Mouse (Mus musculus) spleen, postnatal 36 days (tissue): ENCODE results near the gene Slc25a16.

Source experiments
- DNase-seq, 2 experiments: peaks; one replicate each; pipeline ENCODE4 v3.0.0; 2022; ENCODE audit warnings: low spot score in 2 of 2, mixed read lengths in 1 of 2

Gene Slc25a16

DNA sequence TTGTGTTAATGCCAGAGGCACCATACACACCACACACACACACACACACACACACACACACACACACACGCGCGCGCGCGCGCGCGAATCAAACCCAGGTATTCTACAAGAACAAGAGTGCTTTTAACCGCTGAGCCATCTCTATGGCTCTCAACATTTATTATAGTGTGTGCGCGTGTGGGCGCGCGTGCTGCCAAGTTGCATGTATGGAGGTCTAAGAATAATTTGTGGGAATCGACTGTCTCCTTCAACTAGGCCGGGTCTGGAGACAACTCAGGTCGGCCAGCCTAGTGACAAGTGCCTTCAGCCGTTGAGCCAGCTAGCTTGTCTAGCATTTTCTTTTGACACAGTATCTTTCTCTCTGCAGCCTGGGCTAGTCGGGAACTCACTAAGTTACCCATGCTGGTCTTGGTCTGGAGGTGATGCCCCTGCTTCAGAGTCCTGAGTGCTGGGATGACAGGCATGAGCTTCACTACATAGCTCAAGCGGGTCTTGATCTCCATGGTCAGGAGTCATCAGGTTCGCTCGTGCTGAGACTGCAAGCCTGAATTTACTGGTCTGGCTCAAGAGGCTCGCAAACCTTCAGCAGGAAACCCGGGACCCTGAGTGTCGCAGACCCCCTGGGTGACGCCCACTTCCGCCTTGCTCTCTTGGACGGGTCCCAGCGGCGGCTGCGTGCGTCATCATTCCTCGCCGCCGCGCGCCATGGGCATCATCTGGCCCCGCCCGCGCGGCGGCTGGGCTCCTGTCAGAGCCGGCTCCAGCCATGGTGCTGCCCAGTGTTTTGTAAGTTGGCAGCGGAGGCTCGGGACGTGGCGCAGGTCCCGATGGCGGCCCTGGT is at the start of gene Slc25a16:
Slc25a16 (plus strand) TSS at position 709 of the 841 bp plus-strand sequence.
- DNase-seq, result peak; percentile 87 to 89

GRCm38 (mm10) chr10:62874828-62875227 is 45.6 kb upstream of the Slc25a16 start:
- no peak for DNase-seq

DNA sequence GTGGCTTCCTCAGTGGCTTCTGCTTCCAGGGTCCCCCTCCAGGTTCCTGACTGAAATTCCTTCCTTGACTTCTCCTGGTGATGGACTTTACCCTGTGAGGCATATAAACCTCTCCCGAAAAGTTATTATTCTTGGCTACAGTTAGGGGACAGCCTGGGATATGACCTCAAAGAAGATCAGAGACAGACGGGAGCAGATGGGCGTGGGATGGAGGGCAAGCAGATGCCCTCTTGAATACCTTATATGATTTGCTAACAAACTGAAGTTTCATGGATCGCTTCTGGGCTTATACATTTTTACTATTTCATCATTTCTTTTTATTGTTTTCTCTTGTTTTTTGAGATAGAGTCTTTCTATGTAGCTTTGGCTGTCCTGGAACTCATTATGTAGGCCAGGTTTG is 44.9 kb upstream of the Slc25a16 start:
- DNase-seq, result no peak

GRCm38 (mm10) chr10:62878056-62878455 is 42.4 kb upstream of the Slc25a16 start:
- no peak for DNase-seq

GRCm38 (mm10) chr10:62881211-62881610 is 39.2 kb upstream of the Slc25a16 start:
- no peak for DNase-seq

- no peak for DNase-seq
Observed at GRCm38 (mm10) chr10:62883933-62884372, 36.5 kb upstream of the Slc25a16 start.

DNA sequence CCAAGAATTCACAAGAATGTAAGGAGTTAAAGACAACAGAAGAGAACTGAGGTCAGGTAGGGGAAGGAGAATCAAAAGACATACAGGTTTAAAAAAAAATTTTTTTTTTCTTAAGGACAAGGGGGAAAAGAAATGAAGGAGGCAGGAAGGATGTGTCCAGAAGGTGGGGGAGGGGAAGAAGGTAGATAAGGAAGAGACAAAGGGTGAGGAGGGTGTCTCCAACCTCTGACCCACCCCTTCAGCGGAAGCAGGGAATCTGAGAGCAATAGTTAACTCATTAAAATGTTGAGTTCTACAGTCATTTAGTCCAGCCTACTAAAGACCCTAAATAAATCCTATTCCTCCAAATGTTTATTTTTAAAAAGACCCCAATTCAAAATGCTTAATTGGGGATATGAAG is 35.9 kb upstream of the Slc25a16 start:
- DNase-seq, result no peak

GRCm38 (mm10) chr10:62885460-62885859 is 35.0 kb upstream of the Slc25a16 start:
- no peak for DNase-seq

GRCm38 (mm10) chr10:62885969-62886798 is 34.2 kb upstream of the Slc25a16 start:
- DNase-seq, result no peak

- no peak for DNase-seq
Observed at GRCm38 (mm10) chr10:62886799-62887591, 33.4 kb upstream of the Slc25a16 start.

- DNase-seq, result no peak
Observed at GRCm38 (mm10) chr10:62891025-62891424, 29.4 kb upstream of the Slc25a16 start.

- no peak for DNase-seq
Observed at GRCm38 (mm10) chr10:62892549-62893232, 27.7 kb upstream of the Slc25a16 start.

DNA sequence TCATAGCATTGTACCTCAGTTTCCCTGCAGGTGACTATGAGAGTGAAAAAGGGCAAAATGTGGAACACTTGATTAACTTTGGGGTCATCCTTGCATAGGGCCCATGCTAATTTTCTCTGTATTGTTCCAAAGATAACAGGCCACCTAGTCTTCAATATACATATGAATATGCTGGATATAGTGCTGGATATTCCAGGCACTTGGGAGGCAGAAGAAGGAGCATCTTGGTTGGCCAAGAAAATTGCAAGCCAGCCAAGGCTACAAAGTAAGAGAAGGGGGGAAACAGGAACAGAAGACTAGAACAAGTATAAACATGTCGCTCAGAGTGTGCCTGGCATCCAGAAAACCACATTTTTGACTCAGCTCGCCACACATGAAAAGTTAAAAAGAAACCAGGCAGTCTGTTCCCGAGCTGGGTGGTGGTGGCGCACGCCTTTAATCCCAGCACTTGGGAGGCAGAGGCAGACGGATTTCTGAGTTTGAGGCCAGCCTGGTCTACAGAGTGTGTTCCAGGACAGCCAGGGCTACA is 27.0 kb upstream of the Slc25a16 start:
- DNase-seq, result no peak

GRCm38 (mm10) chr10:62894447-62894846 is 26.0 kb upstream of the Slc25a16 start:
- DNase-seq, result no peak

- DNase-seq, result no peak
Observed at GRCm38 (mm10) chr10:62895386-62895785, 25.0 kb upstream of the Slc25a16 start.

DNA sequence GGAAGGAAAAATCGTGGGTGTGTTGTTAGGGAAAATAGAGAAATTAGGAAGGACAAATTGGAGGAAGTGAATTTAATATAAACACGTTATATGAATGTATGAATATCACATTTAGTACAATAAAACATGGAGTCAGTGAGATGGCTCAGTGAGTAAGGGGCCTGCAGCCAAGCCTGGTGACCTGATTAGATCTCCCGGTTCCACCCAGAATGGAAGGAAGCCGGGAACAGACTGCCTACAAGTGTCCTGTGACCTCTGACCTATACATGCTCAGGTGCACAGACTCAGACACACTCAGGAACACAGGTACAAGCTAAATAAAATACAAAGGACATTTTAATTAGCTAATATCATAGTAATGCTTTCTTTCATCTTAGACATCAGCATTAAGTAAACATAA is 24.4 kb upstream of the Slc25a16 start:
- DNase-seq, result no peak

DNA sequence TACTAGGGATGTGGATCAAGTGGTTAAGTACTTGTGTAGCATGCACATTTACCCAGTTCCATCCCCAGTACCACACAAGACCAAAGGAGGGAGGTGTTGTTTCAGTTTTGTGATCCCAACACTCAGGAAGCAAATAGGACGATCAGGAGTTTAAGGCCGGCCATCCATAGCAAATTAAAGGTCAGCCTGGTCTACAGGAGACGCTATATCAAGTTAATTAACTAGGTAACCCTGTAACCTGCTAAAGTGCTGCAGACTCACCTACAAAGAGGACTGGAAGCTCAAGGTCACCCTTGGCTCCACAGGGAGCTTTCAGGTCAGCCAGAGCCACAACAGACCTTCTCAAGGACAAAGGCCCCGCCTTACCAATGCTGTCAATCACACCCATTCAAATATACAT is 23.7 kb upstream of the Slc25a16 start:
- DNase-seq, result no peak

DNA sequence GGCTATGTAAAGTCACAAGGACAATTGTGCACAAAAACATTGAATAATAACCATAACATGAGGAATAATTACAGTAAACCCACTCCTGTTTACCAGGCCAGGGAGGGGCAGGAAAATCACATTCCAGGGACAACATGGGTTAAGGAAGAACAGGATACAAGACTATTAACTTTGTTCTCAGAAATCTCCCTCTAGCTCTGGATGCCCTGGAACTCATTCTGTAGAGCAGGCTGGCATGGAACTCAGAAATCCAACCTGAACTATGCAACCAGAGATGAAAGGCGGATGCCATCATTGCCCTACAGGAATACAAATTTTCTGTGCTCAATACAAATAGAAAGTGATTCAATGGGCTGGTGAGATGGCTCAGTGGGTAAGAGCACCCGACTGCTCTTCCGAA is 23.0 kb upstream of the Slc25a16 start:
- no peak for DNase-seq

GRCm38 (mm10) chr10:62898061-62898460 is 22.4 kb upstream of the Slc25a16 start:
- no peak for DNase-seq

DNA sequence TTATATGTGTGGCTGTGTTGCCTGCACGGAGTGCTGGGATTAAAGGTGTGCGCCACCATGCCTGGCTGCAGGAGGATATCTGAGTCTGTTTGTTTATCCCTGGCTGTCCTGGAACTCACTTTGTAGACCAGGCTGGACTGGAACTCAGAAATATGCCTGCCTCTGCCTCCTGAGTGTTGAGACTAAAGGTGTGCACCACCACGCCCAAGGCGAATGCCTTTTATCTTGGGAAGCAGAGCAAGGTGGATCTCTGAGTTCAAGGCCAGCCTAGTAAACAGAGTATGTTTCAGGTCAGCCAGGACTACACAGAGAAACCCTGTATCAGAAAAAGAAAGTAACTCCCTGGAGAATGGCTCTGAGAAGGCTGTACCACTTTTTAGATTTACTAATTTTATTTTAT is 20.3 kb upstream of the Slc25a16 start:
- DNase-seq, result no peak

GRCm38 (mm10) chr10:62901826-62902225 is 18.6 kb upstream of the Slc25a16 start:
- no peak for DNase-seq
